Mouse (Mus musculus): Measurements from ENCODE around the gene Smg6. TPM values are rescaled to one million over a fixed set of nuclear protein-coding genes. Genes with fewer than 3 reads are reported as not detected.

Gene Smg6
- polyA plus RNA-seq, 1 experiment from 2014 or later, result 20.7 TPM

DNA sequence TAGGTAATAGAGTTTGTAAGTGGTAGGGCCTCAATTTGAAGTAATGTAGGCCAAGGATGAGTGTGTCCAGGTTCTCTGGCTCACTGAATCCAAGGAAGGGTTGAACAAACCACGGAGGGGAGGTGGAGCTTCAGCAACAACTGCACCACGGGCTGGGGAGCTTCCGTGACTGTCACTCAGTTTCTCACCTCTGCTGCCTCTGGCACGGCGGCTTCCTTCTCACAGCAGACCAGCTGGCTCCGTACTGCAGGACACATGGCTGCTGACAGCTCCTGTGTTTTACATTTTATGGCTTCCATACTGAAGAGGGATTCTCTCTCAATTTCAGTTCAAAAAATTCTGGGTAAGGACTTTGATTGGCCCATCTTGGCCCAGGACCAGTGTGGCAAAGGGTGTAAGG, 6.4 kb upstream of the Smg6 start:
- whole genome bisulfite sequencing, result 92% methylated on average over 6 of the region's 6 CpGs
- no peak for ATAC-seq (ENCODE audit: low FRiP score)
- H3K4me2 ChIP-seq (replicated peaks; ENCODE audit: low read depth, low read length), result no peak overlapping the region
- no peak overlapping the region for H3K4me3 ChIP-seq (ENCODE audit: low read depth, low read length)
- H3K27me3 ChIP-seq (ENCODE audit: control insufficient read depth, insufficient read depth, low read length), result no peaks in the 10 kb centered on the region
- no peaks in the 10 kb centered on the region for H3K4me1 ChIP-seq (replicated peaks; ENCODE audit: control insufficient read depth, insufficient read depth, low read length)
- DNase-seq (ENCODE audit: low spot score), result no peak
- no peak overlapping the region for H3K27ac ChIP-seq (ENCODE audit: low read depth, low read length)
- H3K36me3 ChIP-seq (ENCODE audit: control insufficient read depth, insufficient read depth, low read length), result no peaks in the 10 kb centered on the region
- H3K9me3 ChIP-seq (ENCODE audit: control insufficient read depth, low read length), result no peaks in the 10 kb centered on the region
- no peak overlapping the region for H3K9ac ChIP-seq (ENCODE audit: low read depth, low read length)

DNA sequence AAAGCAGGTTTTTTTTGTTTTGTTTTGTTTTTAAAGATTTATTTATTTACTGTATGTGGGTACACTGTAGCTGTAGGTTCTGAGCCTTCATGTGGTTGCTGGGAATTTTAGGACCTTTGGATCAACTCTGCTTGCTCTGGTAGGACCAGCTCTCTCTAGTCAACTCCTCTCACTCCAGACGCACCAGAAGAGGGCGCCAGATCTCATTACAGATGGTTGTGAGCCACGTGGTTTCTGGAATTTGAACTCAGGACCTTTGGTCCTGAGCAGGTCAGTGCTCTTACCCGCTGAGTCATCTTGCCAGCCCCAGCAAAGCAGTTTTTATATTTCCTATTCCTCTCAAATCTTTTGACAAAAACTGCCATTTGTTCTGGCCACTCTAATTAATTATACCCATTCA, 1.5 kb upstream of the Smg6 start:
- Histone ChIP-seq H3K9me3 (ENCODE audit: control insufficient read depth, low read length) (no peaks in the 10 kb centered on the region), H3K36me3 (ENCODE audit: control insufficient read depth, insufficient read depth, low read length) (no peaks in the 10 kb centered on the region), H3K27me3 (ENCODE audit: control insufficient read depth, insufficient read depth, low read length) (no peaks in the 10 kb centered on the region), H3K27ac (ENCODE audit: low read depth, low read length) (no peak overlapping the region), H3K4me1 (replicated peaks; ENCODE audit: control insufficient read depth, insufficient read depth, low read length) (no peaks in the 10 kb centered on the region), H3K4me2 (replicated peaks; ENCODE audit: low read depth, low read length) (no peak overlapping the region), H3K4me3 (ENCODE audit: low read depth, low read length) (no peak overlapping the region), H3K9ac (ENCODE audit: low read depth, low read length) (no peak overlapping the region)
- ATAC-seq (ENCODE audit: low FRiP score) (no peak), DNase-seq (ENCODE audit: low spot score) (peak; percentile 25)
- WGBS, result 67% methylated on average over 4 of the region's 4 CpGs

DNA sequence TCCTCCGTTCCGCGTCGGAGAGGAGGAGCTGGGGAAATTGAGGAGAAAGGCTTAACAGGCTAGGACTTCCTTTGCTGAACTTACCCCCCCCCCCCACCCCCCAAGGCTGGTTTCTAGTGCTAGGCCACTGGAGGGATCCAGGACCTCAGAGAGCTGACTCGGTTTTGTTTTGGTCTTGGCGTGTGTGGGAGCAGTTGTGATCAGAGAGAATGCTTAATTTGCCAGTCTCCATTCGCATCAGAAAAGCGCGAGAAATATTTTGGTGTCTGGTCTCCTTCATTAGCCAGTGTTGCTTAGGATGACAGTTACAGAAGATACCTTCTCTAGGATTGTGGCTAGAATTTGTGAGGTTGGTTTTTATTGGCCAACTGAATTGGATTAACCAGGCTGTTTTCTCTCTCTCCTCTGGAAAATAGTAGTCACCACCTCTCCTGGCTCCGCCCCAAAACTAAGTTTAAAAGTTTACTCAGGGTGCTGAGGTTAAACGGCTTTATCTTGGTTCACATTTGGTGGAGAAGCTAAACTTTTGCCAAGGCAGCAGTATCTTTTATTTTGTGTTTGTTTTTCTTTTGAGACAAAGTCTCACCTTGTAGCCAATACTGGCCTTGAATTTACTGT, 874 bp downstream of the Smg6 start:
- Histone ChIP-seq H3K9ac (ENCODE audit: low read depth, low read length) (peak overlapping the region; percentile 91), H3K27me3 (ENCODE audit: control insufficient read depth, insufficient read depth, low read length) (no peaks in the 10 kb centered on the region), H3K4me1 (replicated peaks; ENCODE audit: control insufficient read depth, insufficient read depth, low read length) (no peaks in the 10 kb centered on the region), H3K4me2 (replicated peaks; ENCODE audit: low read depth, low read length) (peak overlapping the region; percentile 68), H3K36me3 (ENCODE audit: control insufficient read depth, insufficient read depth, low read length) (no peaks in the 10 kb centered on the region), H3K9me3 (ENCODE audit: control insufficient read depth, low read length) (no peaks in the 10 kb centered on the region), H3K4me3 (ENCODE audit: low read depth, low read length) (peak overlapping the region; percentile 74), H3K27ac (ENCODE audit: low read depth, low read length) (peak overlapping the region; percentile 97)
- no peak for DNase-seq (ENCODE audit: low spot score)
- peak; percentile 43; the same call in 1 of the 2 replicates for ATAC-seq (ENCODE audit: low FRiP score)
- WGBS, result 10% methylated on average over 11 of the region's 11 CpGs

DNA sequence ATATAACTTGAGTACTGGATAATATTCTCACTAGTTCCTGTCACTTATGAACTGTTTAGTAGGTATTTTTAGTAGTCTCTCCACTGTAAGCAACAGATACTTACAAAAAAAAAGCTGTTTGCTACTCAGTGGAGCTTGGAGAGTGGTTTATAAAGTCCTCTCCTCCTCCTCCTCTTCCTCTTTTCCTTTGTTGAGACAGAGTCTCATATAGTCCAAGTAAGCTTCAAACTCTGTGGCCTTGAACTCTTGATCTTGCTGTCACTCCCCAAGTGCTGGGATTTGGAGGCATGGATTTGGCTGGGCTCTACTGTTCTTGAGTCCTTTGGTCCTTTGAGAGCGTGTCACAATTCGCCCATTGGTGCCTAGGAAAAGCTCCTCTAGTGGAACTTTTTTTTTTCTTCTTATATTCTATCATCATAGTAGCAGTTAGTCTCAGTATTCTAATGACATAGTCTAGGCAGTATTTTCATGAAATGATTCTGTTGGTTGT, 1.7 kb downstream of the Smg6 start:
- 97% methylated on average over 2 of the region's 2 CpGs for WGBS
- Histone ChIP-seq H3K27me3 (ENCODE audit: control insufficient read depth, insufficient read depth, low read length) (no peaks in the 10 kb centered on the region), H3K9ac (ENCODE audit: low read depth, low read length) (no peak overlapping the region), H3K4me2 (replicated peaks; ENCODE audit: low read depth, low read length) (no peak overlapping the region; the same call in 1 of the 2 replicates), H3K4me1 (replicated peaks; ENCODE audit: control insufficient read depth, insufficient read depth, low read length) (no peaks in the 10 kb centered on the region), H3K4me3 (ENCODE audit: low read depth, low read length) (no peak overlapping the region), H3K27ac (ENCODE audit: low read depth, low read length) (no peak overlapping the region), H3K36me3 (ENCODE audit: control insufficient read depth, insufficient read depth, low read length) (no peaks in the 10 kb centered on the region), H3K9me3 (ENCODE audit: control insufficient read depth, low read length) (no peaks in the 10 kb centered on the region)
- DNase-seq (ENCODE audit: low spot score) (no peak), ATAC-seq (ENCODE audit: low FRiP score) (no peak)

DNA sequence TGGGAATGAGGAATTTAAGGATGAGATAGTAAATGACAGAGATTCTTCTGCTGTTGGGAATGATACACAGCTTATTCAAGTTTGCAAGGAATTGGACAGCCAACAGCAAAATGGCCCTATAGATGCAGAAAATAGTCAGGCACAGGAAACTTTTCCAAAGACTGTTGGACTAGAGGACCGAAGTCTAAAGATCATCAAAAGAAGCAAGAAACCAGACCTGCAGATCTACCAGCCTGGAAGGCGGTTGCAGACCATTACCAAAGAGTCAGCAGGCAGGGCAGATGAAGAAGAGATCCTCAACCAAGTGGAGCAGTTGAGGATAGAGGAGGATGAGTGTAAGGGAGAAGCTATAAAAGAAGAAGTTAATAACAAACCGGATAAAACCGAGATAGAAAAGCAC, 3.5 kb downstream of the Smg6 start:
- Histone ChIP-seq H3K27me3 (ENCODE audit: control insufficient read depth, insufficient read depth, low read length) (no peaks in the 10 kb centered on the region), H3K4me1 (replicated peaks; ENCODE audit: control insufficient read depth, insufficient read depth, low read length) (no peaks in the 10 kb centered on the region), H3K9me3 (ENCODE audit: control insufficient read depth, low read length) (no peaks in the 10 kb centered on the region), H3K36me3 (ENCODE audit: control insufficient read depth, insufficient read depth, low read length) (0 out of 2 replicates have a peak, but pooled peaks cover 2% of the 10 kb centered on the region), H3K9ac (ENCODE audit: low read depth, low read length) (no peak overlapping the region), H3K4me2 (replicated peaks; ENCODE audit: low read depth, low read length) (no peak overlapping the region), H3K27ac (ENCODE audit: low read depth, low read length) (no peak overlapping the region), H3K4me3 (ENCODE audit: low read depth, low read length) (no peak overlapping the region)
- WGBS, result 65% methylated on average over 4 of the region's 4 CpGs
- DNase-seq (ENCODE audit: low spot score) (no peak), ATAC-seq (ENCODE audit: low FRiP score) (no peak)

DNA sequence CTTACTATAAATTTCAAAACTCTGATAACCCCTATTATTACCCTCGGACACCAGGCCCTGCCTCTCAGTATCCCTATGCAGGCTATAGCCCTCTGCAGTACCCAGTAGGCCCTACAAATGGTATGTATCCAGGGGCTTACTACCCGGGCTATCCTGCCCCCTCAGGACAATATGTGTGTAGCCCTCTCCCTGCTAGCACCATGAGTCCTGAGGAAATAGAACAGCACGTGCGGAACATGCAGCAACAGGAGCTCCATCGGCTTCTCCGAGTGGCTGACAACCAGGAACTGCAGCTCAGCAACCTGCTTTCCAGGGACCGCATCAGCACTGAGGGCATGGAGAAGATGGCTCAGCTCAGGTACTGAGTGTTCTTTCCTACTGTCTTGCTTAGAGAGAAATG, 4.8 kb downstream of the Smg6 start:
- Histone ChIP-seq H3K9me3 (ENCODE audit: control insufficient read depth, low read length) (no peaks in the 10 kb centered on the region), H3K9ac (ENCODE audit: low read depth, low read length) (no peak overlapping the region), H3K27me3 (ENCODE audit: control insufficient read depth, insufficient read depth, low read length) (no peaks in the 10 kb centered on the region), H3K36me3 (ENCODE audit: control insufficient read depth, insufficient read depth, low read length) (0 out of 2 replicates have a peak, but pooled peaks cover 2% of the 10 kb centered on the region), H3K4me2 (replicated peaks; ENCODE audit: low read depth, low read length) (no peak overlapping the region), H3K4me1 (replicated peaks; ENCODE audit: control insufficient read depth, insufficient read depth, low read length) (no peaks in the 10 kb centered on the region), H3K27ac (ENCODE audit: low read depth, low read length) (no peak overlapping the region), H3K4me3 (ENCODE audit: low read depth, low read length) (no peak overlapping the region)
- ATAC-seq (ENCODE audit: low FRiP score), result no peak
- DNase-seq (ENCODE audit: low spot score), result no peak
- 91% methylated on average over 7 of the region's 7 CpGs for WGBS

DNA sequence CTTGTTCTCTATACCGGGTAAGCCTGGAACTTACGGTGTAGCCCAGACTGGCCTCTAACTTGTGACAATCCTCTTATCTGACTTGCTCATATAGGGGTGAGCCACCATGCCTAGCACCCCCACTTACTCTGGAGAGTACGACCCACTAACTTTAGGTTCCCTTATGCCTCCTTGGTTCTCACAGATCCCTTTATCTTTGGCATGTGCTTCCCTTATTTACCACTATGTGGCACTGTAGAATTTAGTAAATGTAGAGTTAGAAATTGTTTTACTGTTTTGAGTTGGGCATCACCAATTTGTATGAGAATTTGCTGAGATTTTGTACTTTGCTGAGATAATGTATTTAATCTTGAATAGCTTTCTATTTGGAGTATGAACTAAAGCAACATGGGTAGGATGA, 20.7 kb downstream of the Smg6 start:
- Histone ChIP-seq H3K4me1 (replicated peaks; ENCODE audit: control insufficient read depth, insufficient read depth, low read length) (no peaks in the 10 kb centered on the region), H3K4me3 (ENCODE audit: low read depth, low read length) (no peak overlapping the region), H3K27ac (ENCODE audit: low read depth, low read length) (no peak overlapping the region), H3K9ac (ENCODE audit: low read depth, low read length) (no peak overlapping the region), H3K27me3 (ENCODE audit: control insufficient read depth, insufficient read depth, low read length) (no peaks in the 10 kb centered on the region), H3K4me2 (replicated peaks; ENCODE audit: low read depth, low read length) (no peak overlapping the region), H3K9me3 (ENCODE audit: control insufficient read depth, low read length) (no peaks in the 10 kb centered on the region), H3K36me3 (ENCODE audit: control insufficient read depth, insufficient read depth, low read length) (peaks cover 3% of the 10 kb centered on the region; the same call in 1 of the 2 replicates)
- ATAC-seq (ENCODE audit: low FRiP score), result no peak
- peak; percentile 52 for DNase-seq (ENCODE audit: low spot score)
- WGBS, result 86% methylated on average over 3 of the region's 3 CpGs

DNA sequence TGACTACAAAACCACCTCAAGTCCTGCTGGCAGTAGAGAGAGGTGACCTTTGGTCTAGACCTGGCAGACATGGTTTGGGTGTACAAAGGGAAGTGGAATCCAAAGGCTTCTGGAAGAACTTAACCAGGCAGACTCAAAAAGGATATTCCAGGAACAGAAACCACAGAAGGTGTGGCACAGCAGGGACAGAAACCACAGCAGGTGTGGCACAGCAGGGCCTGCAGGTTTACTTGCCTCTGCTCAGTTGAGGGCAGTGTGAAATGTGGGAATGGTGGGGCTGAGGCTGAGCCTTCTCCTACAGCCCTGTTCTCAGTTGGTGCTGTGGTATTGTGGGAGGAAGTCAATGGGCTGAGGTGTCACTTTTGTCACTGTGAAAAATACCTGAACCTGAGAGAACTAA, 29.3 kb downstream of the Smg6 start:
- Histone ChIP-seq H3K4me2 (replicated peaks; ENCODE audit: low read depth, low read length) (no peak overlapping the region), H3K4me3 (ENCODE audit: low read depth, low read length) (no peak overlapping the region), H3K27ac (ENCODE audit: low read depth, low read length) (no peak overlapping the region), H3K9ac (ENCODE audit: low read depth, low read length) (no peak overlapping the region), H3K27me3 (ENCODE audit: control insufficient read depth, insufficient read depth, low read length) (no peaks in the 10 kb centered on the region), H3K4me1 (replicated peaks; ENCODE audit: control insufficient read depth, insufficient read depth, low read length) (no peaks in the 10 kb centered on the region), H3K36me3 (ENCODE audit: control insufficient read depth, insufficient read depth, low read length) (no peaks in the 10 kb centered on the region), H3K9me3 (ENCODE audit: control insufficient read depth, low read length) (no peaks in the 10 kb centered on the region)
- no peak for DNase-seq (ENCODE audit: low spot score)
- ATAC-seq (ENCODE audit: low FRiP score), result no peak

DNA sequence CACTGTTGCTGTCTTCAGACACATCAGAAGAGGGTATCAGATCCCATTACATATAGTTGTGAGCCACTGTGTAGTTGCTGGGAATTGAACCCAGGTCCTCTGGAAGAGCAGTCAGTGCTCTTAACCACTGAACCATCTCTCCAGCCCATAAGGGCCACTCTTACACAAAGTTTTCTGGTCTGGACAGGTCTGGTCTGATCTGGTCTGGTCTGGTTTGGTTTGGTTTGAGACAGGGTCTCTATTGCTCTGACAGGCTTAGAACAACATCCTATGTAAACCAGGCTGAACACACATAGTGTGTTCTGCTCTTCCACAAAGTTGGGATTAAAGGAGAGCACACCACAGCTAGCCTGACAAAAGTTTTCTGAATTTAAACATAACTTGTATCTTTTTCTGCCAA, 30.4 kb downstream of the Smg6 start:
- Histone ChIP-seq H3K9ac (ENCODE audit: low read depth, low read length) (no peak overlapping the region), H3K4me2 (replicated peaks; ENCODE audit: low read depth, low read length) (no peak overlapping the region), H3K4me3 (ENCODE audit: low read depth, low read length) (no peak overlapping the region), H3K9me3 (ENCODE audit: control insufficient read depth, low read length) (no peaks in the 10 kb centered on the region), H3K27me3 (ENCODE audit: control insufficient read depth, insufficient read depth, low read length) (no peaks in the 10 kb centered on the region), H3K36me3 (ENCODE audit: control insufficient read depth, insufficient read depth, low read length) (no peaks in the 10 kb centered on the region), H3K4me1 (replicated peaks; ENCODE audit: control insufficient read depth, insufficient read depth, low read length) (no peaks in the 10 kb centered on the region), H3K27ac (ENCODE audit: low read depth, low read length) (no peak overlapping the region)
- DNase-seq (ENCODE audit: low spot score) (no peak), ATAC-seq (ENCODE audit: low FRiP score) (no peak)

Data from hindbrain, embryonic 11.5 days (tissue).